Mouse (Mus musculus): Measurements from ENCODE around the gene Prpf3. TPM values are rescaled to one million over a fixed set of nuclear protein-coding genes. Genes with fewer than 3 reads are reported as not detected.
A peak's percentile ranks its signal among the peaks of the same experiment; 100 is the strongest.

Gene Prpf3
- total and polyA plus RNA-seq, 2 experiments from 2014 or later: 7.7 to 22.6 TPM

DNA sequence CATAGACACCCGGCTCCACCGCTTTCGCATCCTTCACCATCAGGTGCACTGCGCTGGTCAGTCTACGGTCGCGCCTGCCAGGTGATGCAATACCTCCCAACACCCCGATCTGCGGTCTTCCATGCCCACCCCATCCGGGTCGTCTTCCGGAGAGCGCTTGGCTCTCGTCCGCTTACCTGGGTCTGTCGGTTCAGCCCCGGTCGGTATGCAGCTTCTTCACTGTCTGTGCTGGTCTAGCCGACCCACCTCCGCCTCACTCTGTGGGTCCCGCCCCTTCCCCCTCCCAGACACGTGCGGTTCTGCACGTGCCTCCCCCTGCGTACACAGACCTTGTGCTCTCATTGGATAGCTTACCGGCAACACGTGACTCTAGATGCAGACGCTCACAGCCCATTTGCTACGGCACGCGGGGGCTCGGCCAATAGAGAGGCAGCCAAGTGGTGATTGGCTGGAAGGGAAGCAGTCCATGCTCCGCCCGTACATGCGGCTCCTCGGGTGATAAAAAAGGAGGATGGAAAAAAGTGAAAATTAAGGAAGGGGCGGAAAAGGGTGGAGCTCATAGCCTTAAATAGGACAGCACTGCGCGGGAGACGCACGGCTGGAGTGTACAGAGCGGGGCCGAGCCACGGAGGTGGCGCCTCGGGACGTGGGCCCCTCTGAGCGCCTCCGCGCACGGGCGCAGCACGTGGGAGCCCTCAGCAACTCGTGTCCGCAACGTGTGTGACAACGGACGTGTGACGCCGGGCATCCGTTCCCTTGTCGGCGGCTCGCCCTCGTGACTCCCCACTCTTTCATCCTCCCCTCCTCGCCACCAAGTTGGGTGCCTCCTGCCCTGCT lies 26.5 kb upstream of the Prpf3 start, which contains the start of gene Ciart:
Gene Ciart, minus strand, starts transcription at position 273 of the 837 bp plus-strand sequence.
- H3K27me3 ChIP-seq (ENCODE audit: insufficient read depth, low read length): no peaks in the 10 kb centered on the region
- DNase-seq (ENCODE audit: low spot score) (peak; percentile 98), ATAC-seq (peak; percentile 99)
- peak within 1 kb of the TSS; percentile 98 for H3K4me2 ChIP-seq (ENCODE audit: low read depth, low read length)
- no peaks in the 10 kb centered on the region for H3K9me3 ChIP-seq (ENCODE audit: low read length)
- no peak; the same call in 1 of the 2 replicates for TF ChIP-seq CTCF (IDR thresholded peaks at IDR 0.05; ENCODE audit: low read depth)
- no peaks in the 10 kb centered on the region for H3K36me3 ChIP-seq (ENCODE audit: insufficient read depth, low read length)
- H3K27ac ChIP-seq: peak within 1 kb of the TSS; percentile 72
- peaks cover 5% of the 10 kb centered on the region; the same call in 1 of the 2 replicates for H3K4me1 ChIP-seq (ENCODE audit: insufficient read depth, low read length)
- H3K4me3 ChIP-seq (ENCODE audit: low read length): peak within 1 kb of the TSS; percentile 56
- H3K9ac ChIP-seq (replicated peaks; ENCODE audit: low read length): peak within 1 kb of the TSS; percentile 59
- WGBS: under 1% methylated on average over 61 of the region's 66 CpGs

DNA sequence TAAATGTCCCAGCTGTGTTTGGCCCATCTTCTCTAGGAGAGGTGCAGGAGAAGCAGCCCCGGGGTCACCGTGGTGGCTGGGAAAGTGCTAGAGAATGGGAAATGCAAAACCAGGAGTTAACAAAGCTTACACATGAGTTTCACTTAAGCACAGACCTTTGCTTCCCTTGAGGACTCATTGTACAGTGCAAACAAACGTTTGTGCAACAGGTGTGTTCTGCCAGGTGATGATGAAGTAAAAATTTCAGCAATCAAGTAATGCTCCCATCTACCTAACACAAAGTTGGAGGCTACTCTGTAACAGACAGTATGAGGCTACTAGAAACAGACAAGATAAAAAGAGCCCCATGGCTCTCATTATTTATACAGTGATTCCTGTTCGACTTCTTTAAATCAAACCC lies 23.4 kb upstream of the Prpf3 start:
- no peaks in the 10 kb centered on the region for H3K36me3 ChIP-seq (ENCODE audit: insufficient read depth, low read length)
- no peak for ATAC-seq
- WGBS: 94% methylated on average over 4 of the region's 4 CpGs
- no peaks in the 10 kb centered on the region for H3K27me3 ChIP-seq (ENCODE audit: insufficient read depth, low read length)
- H3K4me1 ChIP-seq (ENCODE audit: insufficient read depth, low read length): peaks cover 5% of the 10 kb centered on the region; the same call in 1 of the 2 replicates
- no peaks in the 10 kb centered on the region for H3K9me3 ChIP-seq (ENCODE audit: low read length)
- H3K4me2 ChIP-seq (ENCODE audit: low read depth, low read length): no peak overlapping the region
- H3K4me3 ChIP-seq (ENCODE audit: low read length): no peak overlapping the region
- no peak overlapping the region for H3K9ac ChIP-seq (replicated peaks; ENCODE audit: low read length)
- TF ChIP-seq CTCF (IDR thresholded peaks at IDR 0.05; ENCODE audit: low read depth): no peak
- no peak overlapping the region for H3K27ac ChIP-seq
- DNase-seq (ENCODE audit: low spot score): no peak

DNA sequence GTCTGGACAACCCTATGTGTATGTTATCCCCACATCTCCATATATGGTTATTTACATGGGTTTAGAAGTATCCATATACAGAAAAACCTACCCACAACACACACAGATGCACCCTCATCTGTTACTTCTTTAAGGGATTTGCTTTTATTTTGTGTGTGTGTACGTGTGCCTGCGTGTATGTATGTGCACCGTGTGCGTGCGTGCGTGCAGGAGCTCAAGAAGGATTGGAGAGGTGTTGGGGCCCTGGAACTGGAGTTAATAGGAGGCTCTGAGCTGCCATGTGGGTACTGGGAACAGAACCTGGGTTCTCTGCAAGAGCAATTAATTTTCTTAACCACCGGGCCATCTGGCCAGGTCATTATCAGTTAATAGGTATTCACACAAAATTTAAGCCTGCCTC lies 16.4 kb upstream of the Prpf3 start:
- Histone ChIP-seq H3K36me3 (ENCODE audit: insufficient read depth, low read length) (no peaks in the 10 kb centered on the region; the same call in 1 of the 2 replicates), H3K27me3 (ENCODE audit: insufficient read depth, low read length) (no peaks in the 10 kb centered on the region), H3K4me1 (ENCODE audit: insufficient read depth, low read length) (0 out of 2 replicates have a peak, but pooled peaks cover 3% of the 10 kb centered on the region), H3K4me3 (ENCODE audit: low read length) (peak overlapping the region; percentile 52), H3K27ac (no peak overlapping the region), H3K9me3 (ENCODE audit: low read length) (no peaks in the 10 kb centered on the region), H3K9ac (replicated peaks; ENCODE audit: low read length) (peak overlapping the region; percentile 65), H3K4me2 (ENCODE audit: low read depth, low read length) (peak overlapping the region; percentile 60)
- no peak for TF ChIP-seq CTCF (IDR thresholded peaks at IDR 0.05; ENCODE audit: low read depth)
- DNase-seq (ENCODE audit: low spot score) (no peak), ATAC-seq (no peak)
- WGBS: 83% methylated on average over 7 of the region's 7 CpGs

DNA sequence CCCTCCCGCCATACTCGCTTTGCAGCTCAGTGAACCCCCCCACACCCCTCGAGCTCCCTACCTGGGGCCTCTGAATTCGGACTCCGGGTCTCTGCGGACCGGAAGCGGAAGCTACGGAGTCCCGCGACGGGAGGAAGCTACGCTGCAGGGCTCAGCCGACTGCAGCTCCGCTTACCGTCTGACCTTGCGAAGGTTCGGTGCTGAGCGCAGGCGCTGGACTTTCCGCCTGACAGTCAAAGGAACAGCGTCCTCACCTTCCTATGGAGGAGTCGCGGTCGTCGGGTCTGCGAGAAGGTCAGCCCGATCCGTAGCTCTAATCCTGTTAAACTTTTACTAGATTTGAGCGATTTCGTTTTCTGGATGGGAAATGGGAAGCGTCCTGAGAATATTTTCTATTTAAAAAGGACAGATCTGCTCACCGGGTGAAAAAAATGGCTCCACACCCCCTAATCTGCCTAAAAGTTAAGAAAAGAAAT lies 15.7 kb upstream of the Prpf3 start, which contains the start of gene Mrps21:
Gene Mrps21, minus strand, starts transcription at position 128 of the 476 bp plus-strand sequence.
- H3K4me2 ChIP-seq (ENCODE audit: low read depth, low read length): peak within 1 kb of the TSS; percentile 60
- peak within 1 kb of the TSS; percentile 71 for H3K27ac ChIP-seq
- DNase-seq (ENCODE audit: low spot score) (peak; percentile 94), ATAC-seq (peak; percentile 97)
- peak within 1 kb of the TSS; percentile 52 for H3K4me3 ChIP-seq (ENCODE audit: low read length)
- peak within 1 kb of the TSS; percentile 65 for H3K9ac ChIP-seq (replicated peaks; ENCODE audit: low read length)
- 0 out of 2 replicates have a peak, but pooled peaks cover 3% of the 10 kb centered on the region for H3K4me1 ChIP-seq (ENCODE audit: insufficient read depth, low read length)
- 1% methylated on average over 33 of the region's 33 CpGs for WGBS
- TF ChIP-seq CTCF (IDR thresholded peaks at IDR 0.05; ENCODE audit: low read depth): no peak
- no peaks in the 10 kb centered on the region for H3K9me3 ChIP-seq (ENCODE audit: low read length)
- no peaks in the 10 kb centered on the region for H3K27me3 ChIP-seq (ENCODE audit: insufficient read depth, low read length)
- no peaks in the 10 kb centered on the region; the same call in 1 of the 2 replicates for H3K36me3 ChIP-seq (ENCODE audit: insufficient read depth, low read length)

DNA sequence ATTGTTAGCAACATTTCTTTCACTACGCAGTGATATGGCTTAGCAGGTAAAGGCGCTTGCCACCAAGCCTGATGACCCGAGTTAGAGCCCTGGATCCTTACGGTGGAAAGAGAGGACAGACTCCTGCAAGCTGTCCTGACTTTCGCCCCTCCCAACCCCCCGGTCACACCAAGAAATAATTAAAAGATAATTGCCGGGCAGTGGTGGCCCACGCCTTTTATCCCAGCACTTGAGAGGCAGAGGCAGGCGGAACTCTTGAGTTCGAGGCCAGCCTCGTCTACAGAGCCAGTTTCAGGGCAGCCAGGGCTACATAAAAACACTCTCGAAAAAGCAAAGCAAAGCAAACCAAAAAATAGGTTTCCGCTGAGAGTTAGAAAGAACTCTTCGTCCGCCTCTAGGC lies 15.3 kb upstream of the Prpf3 start:
- 7% methylated on average over 15 of the region's 15 CpGs for WGBS
- Histone ChIP-seq H3K9ac (replicated peaks; ENCODE audit: low read length) (peak overlapping the region; percentile 65), H3K36me3 (ENCODE audit: insufficient read depth, low read length) (peaks cover 2% of the 10 kb centered on the region; the same call in 1 of the 2 replicates), H3K9me3 (ENCODE audit: low read length) (no peaks in the 10 kb centered on the region), H3K27me3 (ENCODE audit: insufficient read depth, low read length) (no peaks in the 10 kb centered on the region), H3K4me3 (ENCODE audit: low read length) (peak overlapping the region; percentile 52), H3K27ac (peak overlapping the region; percentile 71; the same call in 1 of the 2 replicates), H3K4me2 (ENCODE audit: low read depth, low read length) (peak overlapping the region; percentile 60), H3K4me1 (ENCODE audit: insufficient read depth, low read length) (0 out of 2 replicates have a peak, but pooled peaks cover 3% of the 10 kb centered on the region)
- ATAC-seq (peak; percentile 60), DNase-seq (ENCODE audit: low spot score) (no peak)
- TF ChIP-seq CTCF (IDR thresholded peaks at IDR 0.05; ENCODE audit: low read depth): no peak

DNA sequence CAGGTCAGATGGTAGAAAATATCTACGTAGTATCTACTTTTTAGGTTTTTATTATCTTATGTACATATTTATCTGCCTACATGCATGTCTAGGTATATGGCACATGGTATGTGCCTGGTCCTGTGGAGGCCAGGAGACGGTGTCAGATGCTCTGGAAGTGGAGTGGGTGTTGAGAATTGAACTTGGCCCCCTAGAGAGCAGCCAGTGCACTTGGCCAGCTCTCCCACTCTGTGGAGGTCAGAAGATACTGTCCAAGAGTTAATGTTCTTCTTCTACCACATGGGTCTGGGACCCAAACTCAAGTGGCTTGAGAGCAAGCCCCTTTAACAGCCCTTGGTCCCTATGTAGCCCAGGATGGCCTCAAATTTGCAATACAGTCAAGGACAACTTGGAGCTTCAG lies 11.7 kb upstream of the Prpf3 start:
- ATAC-seq (no peak), DNase-seq (ENCODE audit: low spot score) (no peak)
- WGBS: 92% methylated on average over 2 of the region's 2 CpGs

More for the DNA sequence above, 11.7 kb upstream of the Prpf3 start:
- Histone ChIP-seq H3K9me3 (ENCODE audit: low read length) (no peaks in the 10 kb centered on the region), H3K9ac (replicated peaks; ENCODE audit: low read length) (no peak overlapping the region), H3K27me3 (ENCODE audit: insufficient read depth, low read length) (no peaks in the 10 kb centered on the region), H3K4me1 (ENCODE audit: insufficient read depth, low read length) (0 out of 2 replicates have a peak, but pooled peaks cover 3% of the 10 kb centered on the region), H3K27ac (no peak overlapping the region), H3K36me3 (ENCODE audit: insufficient read depth, low read length) (peaks cover 16% of the 10 kb centered on the region), H3K4me2 (ENCODE audit: low read depth, low read length) (no peak overlapping the region), H3K4me3 (ENCODE audit: low read length) (no peak overlapping the region)
- no peak for TF ChIP-seq CTCF (IDR thresholded peaks at IDR 0.05; ENCODE audit: low read depth)
